ENCODE assay signal across 8 mouse cellular contexts in genomic region chr15:9071556-9072544, GRCm38 (mm10). TPM values are rescaled to one million over a fixed set of nuclear protein-coding genes. Genes with fewer than 3 reads are reported as not detected.
DNase-seq lines count a peak whose midpoint lies in the region; ATAC-seq lines count a peak whose summit lies in the region.

No protein-coding gene starts in this region.

- peak overlapping the region; percentile 90 for H3K4me3 ChIP-seq in embryonic facial prominence, embryonic 12.5 days
- H3K4me3 ChIP-seq in heart, embryonic 14.5 days (ENCODE audit: control insufficient read depth in 1 of 2, insufficient read depth in 1 of 2, low read depth in 1 of 2, low read length in 2 of 2) = peak overlapping the region; percentile 80 to 91
- H3K4me3 ChIP-seq in lung, embryonic 16.5 days (ENCODE audit: low read length) = peak overlapping the region; percentile 97

- H3K4me2 ChIP-seq in embryonic facial prominence, embryonic 12.5 days (replicated peaks) = peak overlapping the region; percentile 73
- H3K4me2 ChIP-seq in heart, embryonic 14.5 days (ENCODE audit: low read length) = peak overlapping the region; percentile 71
- peak overlapping the region; percentile 66 for H3K4me2 ChIP-seq in lung, embryonic 16.5 days (ENCODE audit: low read depth, low read length)

- peak; percentile 37 for ATAC-seq in CD4-positive, CD25-positive, alpha-beta regulatory T cell, adult 4 months
- ATAC-seq in embryonic facial prominence, embryonic 12.5 days (ENCODE audit: insufficient number of reproducible peaks, insufficient read depth, low FRiP score, low TSS enrichment) = peak; percentile 36
- ATAC-seq in heart, embryonic 14.5 days (ENCODE audit: insufficient number of reproducible peaks, insufficient read depth, low FRiP score, low read depth) = peak; percentile 4; the same call in 1 of the 2 replicates
- peak; percentile 17 for ATAC-seq in lung, embryonic 16.5 days (ENCODE audit: low read depth)

- WGBS in embryonic facial prominence, embryonic 12.5 days = under 1% methylated on average over 66 of the region's 66 CpGs
- under 1% methylated on average over 65 of the region's 66 CpGs for WGBS in heart, embryonic 14.5 days
- WGBS in lung, embryonic 16.5 days = under 1% methylated on average over 59 of the region's 66 CpGs

- peak; percentile 79 for DNase-seq in adrenal gland, adult 2 months
- DNase-seq in kidney, postnatal 10 days = peak; percentile 66
- DNase-seq in ovary, postnatal 14 days (ENCODE audit: low spot score) = peak; percentile 33
- peak; percentile 43 for DNase-seq in urinary bladder, postnatal 14 days (ENCODE audit: low spot score)

- 0 out of 2 replicates have a peak, but pooled peaks cover 3% of the 10 kb centered on the region for H3K36me3 ChIP-seq in embryonic facial prominence, embryonic 12.5 days
- H3K36me3 ChIP-seq in heart, embryonic 14.5 days (ENCODE audit: control insufficient read depth, insufficient read depth, low read length) = no peaks in the 10 kb centered on the region
- H3K36me3 ChIP-seq in lung, embryonic 16.5 days (ENCODE audit: control insufficient read depth, insufficient read depth, low read length) = no peaks in the 10 kb centered on the region

- peak overlapping the region; percentile 95 for H3K9ac ChIP-seq in embryonic facial prominence, embryonic 12.5 days
- H3K9ac ChIP-seq in heart, embryonic 14.5 days (ENCODE audit: low read length) = peak overlapping the region; percentile 96
- H3K9ac ChIP-seq in lung, embryonic 16.5 days (ENCODE audit: low read length) = peak overlapping the region; percentile 96

- peak overlapping the region; percentile 94 for H3K27ac ChIP-seq in embryonic facial prominence, embryonic 12.5 days
- peak overlapping the region; percentile 75 to 94 for H3K27ac ChIP-seq in heart, embryonic 14.5 days (replicated peaks in 1 of 2; ENCODE audit: control insufficient read depth in 1 of 2, insufficient read depth in 1 of 2, low read depth in 2 of 2, low read length in 2 of 2)
- H3K27ac ChIP-seq in lung, embryonic 16.5 days (ENCODE audit: low read length) = peak overlapping the region; percentile 96

- H3K27me3 ChIP-seq in embryonic facial prominence, embryonic 12.5 days = no peaks in the 10 kb centered on the region
- H3K27me3 ChIP-seq in heart, embryonic 14.5 days (ENCODE audit: control insufficient read depth, insufficient read depth, low read length) = no peaks in the 10 kb centered on the region
- H3K27me3 ChIP-seq in lung, embryonic 16.5 days (ENCODE audit: control insufficient read depth, insufficient read depth, low read depth, low read length) = no peaks in the 10 kb centered on the region

- peaks cover 32% of the 10 kb centered on the region for H3K4me1 ChIP-seq in embryonic facial prominence, embryonic 12.5 days
- peaks cover 22 to 43% of the 10 kb centered on the region in 2 experiments for H3K4me1 ChIP-seq in heart, embryonic 14.5 days (ENCODE audit: control insufficient read depth in 2 of 2, insufficient read depth in 2 of 2, low read length in 2 of 2)
- H3K4me1 ChIP-seq in lung, embryonic 16.5 days (replicated peaks; ENCODE audit: control insufficient read depth, insufficient read depth, low read length) = peaks cover 45% of the 10 kb centered on the region

- no peaks in the 10 kb centered on the region for H3K9me3 ChIP-seq in embryonic facial prominence, embryonic 12.5 days
- no peaks in the 10 kb centered on the region for H3K9me3 ChIP-seq in heart, embryonic 14.5 days (ENCODE audit: control insufficient read depth, low read length)
- H3K9me3 ChIP-seq in lung, embryonic 16.5 days (ENCODE audit: control insufficient read depth, low read length) = no peaks in the 10 kb centered on the region

RNA-seq across cellular contexts. Expression of gene Nadk2, which starts 0.8 kb away (rescaled TPM):
- 1 to 10 TPM; 3.7 to 6.0 TPM for polyA plus RNA-seq in CD4-positive, CD25-positive, alpha-beta regulatory T cell, adult 4 months (2017; shearing (Covaris generic))
- total RNA-seq in adrenal gland, adult 2 months (2021) = 10 to 100 TPM; 56.3 to 57.9 TPM
- 13.7 and 17.3 TPM in 2 replicates for polyA plus RNA-seq in adrenal gland, adult 2 months (2012; rRNA removed)
- 36.5 and 41.4 TPM in 2 replicates for polyA plus RNA-seq in embryonic facial prominence, embryonic 12.5 days (2016; fragmentation: Nextera tagmentation; extraction: Ambion mirVana)
- 60.8 and 61.2 TPM in 2 replicates for polyA plus RNA-seq in heart, embryonic 14.5 days (2014; fragmentation: Nextera tagmentation; extraction: Ambion mirVana)
- 27.4 and 31.8 TPM in 2 replicates for polyA plus RNA-seq in lung, embryonic 16.5 days (2015; fragmentation: Nextera tagmentation; extraction: Ambion mirVana)

Comparison
In these comparisons a context has a peak if more than half of its experiments do, and no peak if none do; other contexts are left out.
1. Peak in every context shown above with its lines: DNase-seq, ATAC-seq, H3K4me3 ChIP-seq and H3K27ac ChIP-seq.